Mouse (Mus musculus) heart, adult 2 months (tissue): ENCODE results near the gene Fig4.

ENCODE experiments used
- CTCF ChIP-seq: fragments of 200-600 bp; IDR thresholded peaks from 2 replicates; pipeline ENCODE4 v1.8.1; 2022; ENCODE audit warnings: antibody characterized with exemption, mild to moderate bottlenecking, moderate library complexity
- EP300 ChIP-seq: fragments of 200-500 bp; IDR thresholded peaks from 2 replicates; pipeline ENCODE4 v1.6.1; 2011; ENCODE audit warnings: low read depth, low read length, control low read depth; ENCODE audit not compliant: insufficient read depth
- POLR2A ChIP-seq: fragments of 200-500 bp; IDR thresholded peaks from 2 replicates; pipeline ENCODE4 v1.6.1; 2011; ENCODE audit warnings: mild to moderate bottlenecking, low read depth, low read length, control low read depth; ENCODE audit not compliant: insufficient read depth

GRCm38 (mm10) chr10:41153229-41153750 is 149.8 kb downstream of the Fig4 start:
- TF ChIP-seq CTCF, result no peak
- no peak for TF ChIP-seq EP300
- TF ChIP-seq POLR2A, result no peak
